Mouse (Mus musculus): ENCODE results near the gene Mief1. TPM values are rescaled to one million over a fixed set of nuclear protein-coding genes. Genes with fewer than 3 reads are reported as not detected.

The Mief1 gene
- polyA plus RNA-seq, 1 experiment from 2014 or later = 26.8 TPM

DNA sequence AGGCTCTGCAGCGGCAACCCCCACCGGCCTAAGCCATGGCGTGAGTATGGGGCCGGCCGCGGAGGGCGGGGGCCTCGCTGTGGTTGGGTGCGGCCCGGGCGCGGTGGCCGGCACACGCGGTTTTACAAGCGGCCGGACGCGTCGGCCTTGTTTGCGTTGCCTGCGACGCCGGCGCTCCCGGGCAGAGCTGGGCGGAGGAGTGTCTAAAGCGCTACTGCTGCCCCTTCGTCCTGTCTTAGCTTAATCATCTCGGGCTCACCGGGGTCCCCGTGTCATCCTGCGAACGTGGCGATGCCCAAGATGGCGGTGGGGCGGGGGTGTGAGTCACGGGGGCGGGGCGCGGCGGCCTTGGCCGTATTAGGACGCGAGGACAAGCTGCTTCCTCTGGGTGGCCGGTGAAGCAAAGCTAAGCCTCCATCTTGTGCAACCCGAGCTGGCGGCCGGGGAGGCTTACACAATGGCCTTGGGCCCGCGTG is 21.9 kb downstream of the Mief1 start:
- Histone ChIP-seq H3K9ac (ENCODE audit: low read depth, low read length) (peak overlapping the region; percentile 100), H3K4me1 (ENCODE audit: control insufficient read depth, insufficient read depth, low read length) (peaks cover 33% of the 10 kb centered on the region), H3K9me3 (replicated peaks; ENCODE audit: control insufficient read depth, low read length) (no peaks in the 10 kb centered on the region), H3K4me2 (peak overlapping the region; percentile 84), H3K27me3 (ENCODE audit: control insufficient read depth, insufficient read depth, low read length) (no peaks in the 10 kb centered on the region), H3K27ac (ENCODE audit: low read depth, low read length) (peak overlapping the region; percentile 99), H3K4me3 (ENCODE audit: low read depth, low read length) (peak overlapping the region; percentile 98), H3K36me3 (ENCODE audit: control insufficient read depth, insufficient read depth, low read length) (peaks cover 14% of the 10 kb centered on the region)
- WGBS (ENCODE audit: insufficient replicate concordance) = under 1% methylated on average over 51 of the region's 51 CpGs
- ATAC-seq (replicated peaks; ENCODE audit: insufficient number of reproducible peaks, low FRiP score, low TSS enrichment) = peak; percentile 60

DNA sequence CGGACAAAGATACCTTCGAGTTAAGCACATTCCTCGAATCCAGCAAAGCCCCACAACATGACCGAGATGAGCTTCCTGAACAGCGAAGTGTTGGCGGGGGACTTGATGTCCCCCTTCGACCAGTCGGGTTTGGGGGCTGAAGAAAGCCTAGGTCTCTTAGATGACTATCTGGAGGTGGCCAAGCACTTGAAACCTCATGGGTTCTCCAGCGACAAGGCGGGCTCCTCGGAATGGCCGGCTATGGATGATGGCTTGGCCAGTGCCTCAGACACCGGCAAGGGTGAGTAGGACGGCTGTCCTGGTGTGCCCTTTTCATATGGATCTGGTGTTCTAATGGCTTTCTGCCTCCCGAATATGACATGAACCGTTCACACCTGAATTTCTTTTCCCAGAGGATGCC is 22.4 kb downstream of the Mief1 start:
- Histone ChIP-seq H3K27me3 (ENCODE audit: control insufficient read depth, insufficient read depth, low read length) (no peaks in the 10 kb centered on the region), H3K4me3 (ENCODE audit: low read depth, low read length) (peak overlapping the region; percentile 98), H3K4me1 (ENCODE audit: control insufficient read depth, insufficient read depth, low read length) (peaks cover 27% of the 10 kb centered on the region), H3K36me3 (ENCODE audit: control insufficient read depth, insufficient read depth, low read length) (peaks cover 14% of the 10 kb centered on the region), H3K4me2 (peak overlapping the region; percentile 84), H3K9ac (ENCODE audit: low read depth, low read length) (peak overlapping the region; percentile 100), H3K9me3 (replicated peaks; ENCODE audit: control insufficient read depth, low read length) (no peaks in the 10 kb centered on the region), H3K27ac (ENCODE audit: low read depth, low read length) (peak overlapping the region; percentile 99)
- 9% methylated on average over 16 of the region's 16 CpGs for WGBS (ENCODE audit: insufficient replicate concordance)
- ATAC-seq (replicated peaks; ENCODE audit: insufficient number of reproducible peaks, low FRiP score, low TSS enrichment) = no peak

DNA sequence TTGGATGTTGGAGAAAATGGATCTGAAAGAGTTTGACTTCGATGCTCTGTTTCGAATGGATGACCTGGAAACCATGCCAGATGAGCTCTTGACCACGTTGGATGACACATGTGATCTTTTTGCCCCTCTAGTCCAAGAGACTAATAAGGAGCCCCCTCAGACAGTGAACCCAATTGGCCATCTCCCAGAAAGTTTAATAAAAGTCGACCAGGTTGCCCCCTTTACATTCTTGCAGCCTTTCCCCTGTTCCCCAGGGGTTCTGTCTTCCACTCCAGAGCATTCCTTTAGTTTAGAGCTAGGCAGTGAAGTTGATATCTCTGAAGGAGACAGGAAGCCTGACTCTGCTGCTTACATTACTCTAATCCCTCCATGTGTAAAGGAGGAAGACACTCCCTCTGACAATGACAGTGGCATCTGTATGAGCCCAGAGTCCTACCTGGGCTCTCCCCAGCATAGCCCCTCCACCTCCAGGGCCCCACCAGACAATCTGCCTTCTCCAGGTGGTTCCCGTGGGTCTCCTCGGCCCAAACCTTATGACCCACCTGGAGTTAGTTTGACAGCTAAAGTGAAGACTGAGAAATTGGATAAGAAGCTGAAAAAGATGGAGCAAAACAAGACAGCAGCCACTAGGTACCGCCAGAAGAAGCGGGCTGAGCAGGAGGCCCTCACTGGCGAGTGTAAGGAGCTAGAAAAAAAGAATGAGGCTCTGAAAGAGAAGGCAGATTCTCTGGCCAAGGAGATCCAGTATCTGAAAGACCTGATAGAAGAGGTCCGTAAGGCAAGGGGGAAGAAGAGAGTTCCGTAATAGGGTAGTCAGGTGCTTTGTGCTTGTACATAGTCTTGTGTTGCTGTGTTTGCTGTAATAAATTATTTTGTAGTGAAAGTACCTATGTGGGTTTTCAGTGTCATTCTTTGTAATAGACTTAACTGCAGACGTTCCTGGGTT is 23.1 kb downstream of the Mief1 start:
- Histone ChIP-seq H3K27me3 (ENCODE audit: control insufficient read depth, insufficient read depth, low read length) (no peaks in the 10 kb centered on the region), H3K4me2 (peak overlapping the region; percentile 84), H3K9ac (ENCODE audit: low read depth, low read length) (peak overlapping the region; percentile 100), H3K27ac (ENCODE audit: low read depth, low read length) (peak overlapping the region; percentile 99), H3K4me1 (ENCODE audit: control insufficient read depth, insufficient read depth, low read length) (peaks cover 21% of the 10 kb centered on the region), H3K36me3 (ENCODE audit: control insufficient read depth, insufficient read depth, low read length) (peaks cover 14% of the 10 kb centered on the region), H3K4me3 (ENCODE audit: low read depth, low read length) (peak overlapping the region; percentile 98), H3K9me3 (replicated peaks; ENCODE audit: control insufficient read depth, low read length) (no peaks in the 10 kb centered on the region)
- WGBS (ENCODE audit: insufficient replicate concordance) = 66% methylated on average over 12 of the region's 12 CpGs
- ATAC-seq (replicated peaks; ENCODE audit: insufficient number of reproducible peaks, low FRiP score, low TSS enrichment) = no peak

DNA sequence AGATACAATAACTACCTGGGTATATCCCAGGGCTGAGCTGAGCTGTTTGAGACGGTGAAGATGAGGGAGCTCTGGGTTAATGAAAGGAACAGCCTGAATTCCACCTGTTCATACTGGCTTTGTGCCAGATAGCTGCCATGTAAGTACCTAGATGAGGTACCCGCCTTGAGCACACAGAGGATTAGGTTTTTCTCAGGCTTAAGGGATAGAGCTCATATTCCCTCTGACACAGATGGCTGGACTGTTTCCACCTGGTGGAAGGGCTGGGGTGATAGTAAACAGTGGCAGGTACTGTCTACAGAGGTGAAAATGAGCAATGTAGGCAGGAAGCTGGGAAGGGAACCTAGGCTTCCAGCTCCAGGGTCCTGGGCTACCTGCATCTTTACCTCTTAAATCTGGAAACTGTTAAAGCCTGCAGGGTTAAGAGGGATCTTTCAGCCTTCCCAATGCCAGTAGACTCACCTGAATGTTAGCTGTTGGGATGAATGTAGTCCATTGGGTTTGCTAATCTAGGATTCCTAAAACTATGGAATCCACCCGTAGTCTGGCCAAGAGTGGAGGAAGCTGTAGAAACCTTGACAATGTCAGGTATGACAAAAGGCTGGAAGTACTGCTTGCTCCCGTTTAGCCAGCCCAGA is 23.9 kb downstream of the Mief1 start:
- H3K4me1 ChIP-seq (ENCODE audit: control insufficient read depth, insufficient read depth, low read length) = peaks cover 21% of the 10 kb centered on the region
- H3K9ac ChIP-seq (ENCODE audit: low read depth, low read length) = peak overlapping the region; percentile 58
- H3K27ac ChIP-seq (ENCODE audit: low read depth, low read length) = peak overlapping the region; percentile 99
- no peaks in the 10 kb centered on the region for H3K9me3 ChIP-seq (replicated peaks; ENCODE audit: control insufficient read depth, low read length)
- WGBS (ENCODE audit: insufficient replicate concordance) = 37% methylated on average over 4 of the region's 4 CpGs
- H3K4me3 ChIP-seq (ENCODE audit: low read depth, low read length) = peak overlapping the region; percentile 98
- no peak for ATAC-seq (replicated peaks; ENCODE audit: insufficient number of reproducible peaks, low FRiP score, low TSS enrichment)
- H3K36me3 ChIP-seq (ENCODE audit: control insufficient read depth, insufficient read depth, low read length) = peaks cover 14% of the 10 kb centered on the region
- peak overlapping the region; percentile 84 for H3K4me2 ChIP-seq
- H3K27me3 ChIP-seq (ENCODE audit: control insufficient read depth, insufficient read depth, low read length) = no peaks in the 10 kb centered on the region

DNA sequence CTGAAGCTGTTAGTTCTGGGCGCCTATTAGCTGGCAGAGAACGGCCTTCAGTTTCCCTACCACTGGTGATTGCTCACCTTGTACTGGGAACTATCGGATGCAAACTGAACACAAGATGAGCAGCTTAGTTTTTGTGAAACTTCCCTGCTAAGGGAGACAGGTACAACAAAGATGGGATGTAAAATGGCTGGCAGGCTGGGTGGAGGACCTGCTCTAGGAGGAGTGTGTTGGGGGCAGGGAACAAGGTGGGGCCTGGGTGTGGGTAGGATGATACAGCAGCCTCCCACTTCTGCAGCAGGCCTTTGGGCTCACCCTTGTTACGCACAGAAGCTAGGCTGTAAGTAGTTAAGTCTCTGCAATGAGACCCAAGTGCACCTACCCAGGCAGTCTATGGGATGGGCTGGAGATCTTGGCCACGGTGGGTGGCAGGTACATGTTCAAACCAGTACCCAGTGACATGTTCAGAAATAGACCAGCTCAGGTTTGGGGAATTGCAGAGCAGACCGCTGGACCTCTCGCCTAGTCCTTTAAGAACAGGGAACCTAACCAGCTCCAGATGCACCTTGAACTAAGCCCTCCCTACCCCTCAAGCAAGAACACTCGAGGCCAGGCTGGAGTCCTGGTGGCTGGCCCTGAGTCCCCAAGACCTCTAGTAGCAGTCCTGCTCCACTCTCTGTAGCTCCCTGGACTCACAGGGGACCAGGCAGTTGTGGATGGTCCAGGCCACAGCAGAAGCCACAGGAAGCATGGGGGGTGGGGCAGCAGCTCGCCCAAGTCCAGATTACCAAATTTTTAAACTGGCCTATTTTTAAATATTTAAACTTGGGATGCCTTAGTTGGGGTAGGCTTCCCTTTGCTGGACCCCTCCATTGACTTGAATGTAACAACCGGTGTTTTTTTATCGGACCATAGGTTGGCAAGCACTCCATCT is 24.7 kb downstream of the Mief1 start:
- Histone ChIP-seq H3K4me2 (peak overlapping the region; percentile 84), H3K27me3 (ENCODE audit: control insufficient read depth, insufficient read depth, low read length) (no peaks in the 10 kb centered on the region), H3K4me1 (ENCODE audit: control insufficient read depth, insufficient read depth, low read length) (peaks cover 29% of the 10 kb centered on the region), H3K9me3 (replicated peaks; ENCODE audit: control insufficient read depth, low read length) (no peaks in the 10 kb centered on the region), H3K27ac (ENCODE audit: low read depth, low read length) (peak overlapping the region; percentile 82), H3K36me3 (ENCODE audit: control insufficient read depth, insufficient read depth, low read length) (peaks cover 14% of the 10 kb centered on the region), H3K4me3 (ENCODE audit: low read depth, low read length) (peak overlapping the region; percentile 22), H3K9ac (ENCODE audit: low read depth, low read length) (peak overlapping the region; percentile 50)
- 54% methylated on average over 11 of the region's 11 CpGs for WGBS (ENCODE audit: insufficient replicate concordance)
- ATAC-seq (replicated peaks; ENCODE audit: insufficient number of reproducible peaks, low FRiP score, low TSS enrichment) = peak; percentile 47; the same call in 1 of the 2 replicates

DNA sequence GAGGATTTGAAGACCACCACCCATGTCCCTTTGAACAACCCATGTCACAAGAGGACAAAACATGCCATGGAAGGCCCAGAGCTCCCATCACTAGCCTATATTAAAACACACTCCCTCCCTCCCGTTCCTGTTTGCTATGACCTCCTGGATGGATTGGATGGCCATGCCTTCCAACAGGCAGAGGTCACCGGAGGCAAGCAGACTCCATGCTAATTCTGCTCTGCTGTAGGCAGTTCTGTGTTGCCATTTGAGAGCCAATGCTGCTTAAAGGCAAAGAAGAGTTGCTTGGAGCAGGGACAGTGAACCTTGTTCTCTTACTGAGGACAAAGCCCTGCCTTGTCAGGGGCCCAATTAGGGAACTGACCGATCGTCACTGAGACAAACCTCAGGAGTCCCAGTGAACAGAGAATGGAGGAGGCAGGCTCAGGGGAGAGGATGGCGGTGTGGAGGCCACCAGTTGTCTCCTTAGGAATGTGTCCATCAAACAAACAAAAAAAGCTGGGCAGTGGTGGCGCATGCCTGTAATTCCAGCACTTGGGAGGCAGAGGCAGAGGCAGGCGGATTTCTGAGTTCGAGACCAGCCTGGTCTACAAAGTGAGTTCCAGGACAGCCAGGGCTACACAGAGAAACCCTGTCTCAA is 25.7 kb downstream of the Mief1 start:
- Histone ChIP-seq H3K4me2 (no peak overlapping the region), H3K27ac (ENCODE audit: low read depth, low read length) (no peak overlapping the region)

DNA sequence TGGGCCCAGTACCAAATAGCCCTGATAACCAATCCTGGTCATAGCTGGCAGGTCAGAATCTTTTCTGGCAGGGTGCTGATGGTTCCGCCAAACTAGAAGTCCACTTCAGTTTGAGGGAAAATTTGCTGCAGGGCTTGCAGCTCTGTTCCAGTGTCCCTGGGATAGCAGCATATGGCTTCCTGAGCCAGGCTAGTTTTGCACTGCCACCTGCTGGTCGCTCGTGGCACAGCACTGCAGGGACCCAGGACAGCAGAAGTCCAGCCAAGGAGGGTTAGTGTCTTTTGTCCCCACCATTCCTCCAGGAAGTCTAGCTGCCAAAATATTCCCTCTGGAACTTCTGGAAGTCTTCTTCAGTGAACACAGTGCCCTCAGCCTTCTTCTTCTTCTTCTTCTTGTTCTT is 26.9 kb downstream of the Mief1 start:
- H3K4me2 ChIP-seq = no peak overlapping the region
- WGBS (ENCODE audit: insufficient replicate concordance) = 12% methylated on average over 3 of the region's 3 CpGs
- no peak overlapping the region for H3K9ac ChIP-seq (ENCODE audit: low read depth, low read length)
- no peak for ATAC-seq (replicated peaks; ENCODE audit: insufficient number of reproducible peaks, low FRiP score, low TSS enrichment)
- H3K27me3 ChIP-seq (ENCODE audit: control insufficient read depth, insufficient read depth, low read length) = no peaks in the 10 kb centered on the region
- H3K36me3 ChIP-seq (ENCODE audit: control insufficient read depth, insufficient read depth, low read length) = peaks cover 14% of the 10 kb centered on the region
- no peak overlapping the region for H3K4me3 ChIP-seq (ENCODE audit: low read depth, low read length)
- peaks cover 24% of the 10 kb centered on the region for H3K4me1 ChIP-seq (ENCODE audit: control insufficient read depth, insufficient read depth, low read length)
- no peaks in the 10 kb centered on the region for H3K9me3 ChIP-seq (replicated peaks; ENCODE audit: control insufficient read depth, low read length)
- H3K27ac ChIP-seq (ENCODE audit: low read depth, low read length) = no peak overlapping the region

More for the DNA sequence above, 25.7 kb downstream of the Mief1 start:
- H3K27me3 ChIP-seq (ENCODE audit: control insufficient read depth, insufficient read depth, low read length) = no peaks in the 10 kb centered on the region
- peaks cover 14% of the 10 kb centered on the region for H3K36me3 ChIP-seq (ENCODE audit: control insufficient read depth, insufficient read depth, low read length)
- H3K9ac ChIP-seq (ENCODE audit: low read depth, low read length) = no peak overlapping the region
- no peaks in the 10 kb centered on the region for H3K9me3 ChIP-seq (replicated peaks; ENCODE audit: control insufficient read depth, low read length)
- H3K4me3 ChIP-seq (ENCODE audit: low read depth, low read length) = no peak overlapping the region
- 80% methylated on average over 8 of the region's 8 CpGs for WGBS (ENCODE audit: insufficient replicate concordance)
- peaks cover 24% of the 10 kb centered on the region for H3K4me1 ChIP-seq (ENCODE audit: control insufficient read depth, insufficient read depth, low read length)
- no peak for ATAC-seq (replicated peaks; ENCODE audit: insufficient number of reproducible peaks, low FRiP score, low TSS enrichment)
